Mouse (Mus musculus) layer of hippocampus, postnatal 10 days (tissue): ENCODE results near the gene Srsf11. TPM values are rescaled to one million over a fixed set of nuclear protein-coding genes. Genes with fewer than 3 reads are reported as not detected.
A peak's percentile ranks its signal among the peaks of the same experiment; 100 is the strongest.

Experiments
- DNase-seq, 2 experiments: peaks; one replicate each; pipeline ENCODE4 v3.0.0; 2021; ENCODE audit warnings: low spot score in 2 of 2
- long read RNA-seq: library from polyadenylated mRNA; stranded (forward); transcript quantifications from one replicate; pipeline ENCODE4 v2.0.0, GENCODE M21; 2023
- total RNA-seq, 2 experiments: library from RNA; stranded (reverse); gene quantifications; 2 replicates each; pipeline ENCODE4 v1.2.3; 2021

The Srsf11 gene
- total RNA-seq, result 100 to 1,000 TPM; 175 to 195 TPM
- long read RNA-seq, transcript Srsf11-202 (12 exons, 2,654 nt), result major isoform, 17 of 69 reads
- long read RNA-seq, transcript Srsf11-204 (13 exons, 3,106 nt), result major isoform, 17 of 69 reads
- long read RNA-seq, transcript Srsf11-216 (2 exons, 930 nt), result minor isoform, 7 of 69 reads
- long read RNA-seq, partial matches to known transcripts, result 8 of 69 reads
- long read RNA-seq, other reads (novel, unspliced or antisense), result 12 of 69 reads

- DNase-seq, result peak; percentile 94 to 95
Observed at GRCm38 (mm10) chr3:158036329-158036988, at the start of gene Srsf11, which contains the start of gene Lrrc40. Gene Srsf11, minus strand, starts transcription at chr3:158036639. Gene Lrrc40, plus strand, starts transcription at chr3:158036662.

GRCm38 (mm10) chr3:158077828-158078227 is 41.4 kb upstream of the Srsf11 start:
- DNase-seq, result no peak

GRCm38 (mm10) chr3:158077380-158077772 is 40.9 kb upstream of the Srsf11 start:
- no peak for DNase-seq

- DNase-seq, result no peak
Observed at GRCm38 (mm10) chr3:158076685-158077379, 40.4 kb upstream of the Srsf11 start.

- DNase-seq, result no peak
Observed at GRCm38 (mm10) chr3:158075004-158075403, 38.6 kb upstream of the Srsf11 start.

- no peak for DNase-seq
Observed at GRCm38 (mm10) chr3:158068613-158069263, 32.3 kb upstream of the Srsf11 start.

GRCm38 (mm10) chr3:158067916-158068315 is 31.5 kb upstream of the Srsf11 start:
- no peak for DNase-seq

- DNase-seq, result no peak
Observed at GRCm38 (mm10) chr3:158065256-158065655, 28.8 kb upstream of the Srsf11 start.

GRCm38 (mm10) chr3:158061811-158062523 is 25.5 kb upstream of the Srsf11 start:
- DNase-seq, result no peak

- DNase-seq, result no peak
Observed at GRCm38 (mm10) chr3:158060621-158061291, 24.3 kb upstream of the Srsf11 start.

GRCm38 (mm10) chr3:158049508-158049907 is 13.1 kb upstream of the Srsf11 start:
- no peak for DNase-seq

- DNase-seq, result no peak
Observed at GRCm38 (mm10) chr3:158040755-158041154, 4.3 kb upstream of the Srsf11 start.

- DNase-seq, result no peak
Observed at GRCm38 (mm10) chr3:158038106-158038505, 1.7 kb upstream of the Srsf11 start.

- DNase-seq, result no peak
Observed at GRCm38 (mm10) chr3:158035866-158036265, 573 bp downstream of the Srsf11 start.

GRCm38 (mm10) chr3:158032106-158032505 is 4.3 kb downstream of the Srsf11 start:
- DNase-seq, result no peak

GRCm38 (mm10) chr3:158031371-158031925 is 5.0 kb downstream of the Srsf11 start:
- peak; percentile 89 to 91 for DNase-seq

GRCm38 (mm10) chr3:158009762-158010320 is 26.6 kb downstream of the Srsf11 start:
- DNase-seq, result peak in 1 of 2 experiments; percentile 26

GRCm38 (mm10) chr3:158008647-158009046 is 27.8 kb downstream of the Srsf11 start:
- DNase-seq, result no peak

GRCm38 (mm10) chr3:157998742-157999369 is 37.6 kb downstream of the Srsf11 start:
- DNase-seq, result no peak
